Mouse (Mus musculus): ENCODE data around the gene Trappc13.

DNA sequence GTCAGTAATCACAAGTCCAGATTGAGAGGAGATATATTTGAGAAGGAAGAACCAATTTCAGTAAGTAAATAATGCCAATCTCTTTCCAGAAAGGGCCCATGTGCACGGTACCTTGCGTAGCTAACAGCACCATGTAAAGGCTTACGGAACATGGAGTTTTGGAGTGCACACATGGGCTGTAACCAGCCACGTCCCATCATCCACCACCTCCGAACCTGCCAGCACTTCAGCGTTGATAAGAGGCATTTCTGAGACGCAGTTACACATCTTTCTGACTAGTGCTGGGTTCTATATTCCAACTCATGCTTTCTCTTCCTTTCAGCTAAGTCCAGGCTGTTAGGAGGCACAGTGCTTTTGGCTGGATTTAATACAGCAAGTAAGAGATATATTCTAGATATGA lies 81.1 kb downstream of the Trappc13 start:
- TF ChIP-seq POLR2A (IDR thresholded peaks at IDR 0.05; ENCODE audit: low read depth, low read length) = no peak
- TF ChIP-seq CTCF (conservative IDR thresholded peaks at IDR 0.05; ENCODE audit: insufficient read depth, insufficient read length, low read depth, low read length) = no peak

All from kidney, adult 2 months (tissue).